Mouse (Mus musculus) testis, postnatal 10 days (tissue): ENCODE data around the gene Gm1043.

Source experiments
- DNase-seq: peaks from one replicate; pipeline ENCODE4 v3.0.0; 2021; ENCODE audit warnings: low spot score

Gm1043 gene

DNA sequence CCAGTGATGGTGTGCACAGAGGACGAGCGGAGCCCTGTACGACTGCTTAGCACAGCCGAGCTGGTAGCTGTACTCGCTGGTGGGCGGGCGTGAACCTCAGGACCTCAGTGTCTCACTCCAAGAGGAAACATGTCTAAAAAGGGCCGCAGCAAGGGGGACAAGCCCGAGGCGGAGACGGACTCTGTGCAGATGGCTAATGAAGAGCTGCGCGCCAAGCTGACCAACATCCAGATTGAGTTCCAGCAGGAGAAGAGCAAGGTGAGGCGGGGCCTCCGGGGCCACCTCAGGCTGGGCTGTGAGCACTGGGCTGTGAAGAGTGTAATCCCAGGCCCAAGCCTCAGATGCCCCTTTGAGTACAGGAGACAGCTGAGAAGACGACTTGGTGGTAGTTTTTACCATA lies at the start of gene Gm1043:
Gene Gm1043, plus strand, starts transcription at position 130 of the 400 bp plus-strand sequence.
- no peak for DNase-seq

DNA sequence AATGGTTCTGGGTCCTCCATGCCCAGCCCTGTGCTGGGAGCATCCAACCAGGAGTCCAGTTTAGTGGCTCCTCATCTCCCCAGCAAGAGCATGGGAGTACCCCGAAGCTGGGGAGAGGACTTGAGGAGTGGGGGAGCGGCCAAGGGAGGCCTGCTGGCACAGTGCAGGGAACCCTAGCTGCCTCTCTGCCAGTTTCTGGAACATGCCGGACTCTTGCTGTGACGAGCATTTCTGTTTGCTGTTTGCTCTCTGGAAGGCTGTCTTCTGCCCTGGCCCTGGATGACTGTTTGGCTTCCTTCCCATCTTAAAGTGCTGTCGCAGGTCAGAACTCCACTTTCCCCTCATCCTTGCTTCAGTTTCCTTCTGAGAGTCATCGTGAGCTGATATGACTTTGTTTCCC lies 49.3 kb upstream of the Gm1043 start:
- no peak for DNase-seq

DNA sequence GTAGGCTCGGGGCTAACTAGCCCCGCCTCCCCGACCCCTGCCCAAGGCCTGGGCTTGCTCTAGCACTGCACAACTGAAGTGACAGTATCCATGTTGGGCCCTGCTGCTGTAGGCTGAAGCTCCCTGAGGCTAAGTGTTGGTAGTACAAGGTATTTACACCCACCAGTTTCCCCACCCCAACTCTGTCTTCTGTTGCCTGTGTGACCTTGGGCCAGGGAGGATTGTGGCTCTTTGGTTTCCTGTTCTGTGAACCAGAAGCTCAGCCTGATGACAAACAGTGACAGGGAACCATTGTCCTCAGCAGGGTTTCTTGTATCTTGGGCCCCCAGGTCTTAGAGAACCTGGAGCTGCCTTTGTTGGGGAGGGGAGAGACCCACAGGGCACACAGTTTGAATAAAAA lies 48.3 kb upstream of the Gm1043 start:
- DNase-seq = no peak

DNA sequence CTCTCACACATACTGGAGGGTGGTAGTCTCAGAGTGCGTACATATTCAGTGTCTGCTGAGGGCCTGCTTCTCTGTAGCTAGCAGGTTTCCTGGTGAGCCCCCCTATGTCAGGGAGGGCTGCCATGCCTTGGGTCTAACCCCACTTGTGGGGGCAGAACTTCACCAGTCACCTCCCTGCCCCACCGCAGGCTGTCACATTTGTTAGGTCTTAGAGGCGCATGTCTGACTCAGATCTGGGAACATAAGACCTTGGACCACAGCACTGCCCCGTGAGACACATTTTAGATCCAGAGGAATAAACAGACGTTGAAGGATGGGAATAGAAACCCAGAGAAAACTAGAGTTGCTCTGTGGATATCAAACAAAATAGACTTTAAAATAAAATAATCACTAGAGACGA lies 45.3 kb upstream of the Gm1043 start:
- no peak for DNase-seq

DNA sequence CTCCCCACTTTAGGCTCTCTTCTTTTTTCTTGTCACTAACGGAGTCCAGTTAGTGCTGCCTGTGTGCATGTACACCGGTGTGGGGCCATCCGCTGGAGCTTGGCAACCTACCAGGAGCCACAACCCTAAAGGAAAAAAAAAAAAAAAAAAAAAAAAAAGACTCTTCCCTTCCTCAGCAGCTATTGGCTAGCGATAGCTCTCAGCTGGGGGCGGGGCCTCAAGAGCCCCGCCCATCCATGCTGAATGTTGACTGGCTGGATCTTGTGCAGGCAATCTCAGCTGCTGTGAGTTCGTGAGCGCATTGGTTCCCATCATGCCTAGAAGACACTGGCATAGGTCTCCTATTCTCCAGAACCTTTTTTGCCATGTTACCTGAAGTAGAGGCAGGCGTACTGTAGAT lies 44.5 kb upstream of the Gm1043 start:
- DNase-seq = peak; percentile 62

DNA sequence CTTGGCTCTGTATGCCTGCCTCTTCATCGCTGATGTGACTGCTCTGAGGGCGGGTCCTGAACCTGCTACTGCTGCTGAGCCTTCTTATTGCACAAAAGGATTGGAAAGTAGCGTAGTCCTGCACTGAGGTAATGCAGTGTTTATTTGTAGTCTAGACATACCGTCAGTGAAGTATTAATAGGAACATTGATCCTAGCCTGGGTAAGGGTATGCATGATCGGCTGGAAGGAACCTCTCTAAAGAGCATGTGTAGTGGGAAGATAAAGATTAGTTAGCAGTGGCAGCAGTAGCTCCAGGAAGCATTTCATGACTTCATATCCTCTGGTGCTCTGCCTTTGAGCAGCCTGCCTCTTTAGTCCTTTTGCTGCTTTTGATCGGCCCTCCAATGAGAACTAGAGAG lies 43.5 kb upstream of the Gm1043 start:
- DNase-seq = no peak

DNA sequence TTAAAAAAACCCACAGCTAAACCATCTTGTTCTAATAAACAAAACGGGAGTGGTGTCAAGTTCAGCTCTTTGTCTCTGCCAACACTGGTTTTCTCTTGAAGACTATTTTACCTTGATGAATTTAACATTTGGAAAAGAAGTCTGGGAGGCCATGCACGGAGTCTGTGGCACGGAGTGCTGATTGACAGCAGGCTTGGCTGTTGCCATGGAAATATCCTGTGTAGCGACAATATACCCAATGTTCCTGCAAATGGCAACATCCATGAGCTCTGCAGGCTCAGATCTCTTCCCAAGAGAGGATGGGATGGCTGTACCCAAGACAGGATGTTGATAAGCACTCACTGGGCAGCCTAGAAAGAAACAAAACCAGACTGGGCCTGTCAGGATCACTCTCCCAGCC lies 42.2 kb upstream of the Gm1043 start:
- no peak for DNase-seq

DNA sequence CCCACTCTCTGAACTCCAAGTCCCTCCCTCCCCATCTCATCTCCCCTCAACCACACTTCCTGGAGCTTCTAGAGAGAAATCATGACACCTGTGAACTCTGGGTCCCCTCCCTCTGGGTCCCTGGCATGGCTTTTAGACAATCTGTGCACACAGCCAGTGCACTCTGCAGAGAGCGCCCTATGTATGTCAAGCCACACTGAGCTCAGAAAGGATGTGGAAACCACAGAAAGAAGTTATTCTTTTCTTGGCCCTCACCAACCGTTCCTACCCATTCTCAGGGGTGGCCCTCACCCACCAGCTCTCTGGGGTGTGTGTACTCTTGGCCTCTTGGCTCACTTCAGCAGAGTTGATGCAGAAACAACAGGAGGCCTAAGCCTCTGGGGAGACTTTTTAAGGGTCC lies 40.4 kb upstream of the Gm1043 start:
- no peak for DNase-seq

DNA sequence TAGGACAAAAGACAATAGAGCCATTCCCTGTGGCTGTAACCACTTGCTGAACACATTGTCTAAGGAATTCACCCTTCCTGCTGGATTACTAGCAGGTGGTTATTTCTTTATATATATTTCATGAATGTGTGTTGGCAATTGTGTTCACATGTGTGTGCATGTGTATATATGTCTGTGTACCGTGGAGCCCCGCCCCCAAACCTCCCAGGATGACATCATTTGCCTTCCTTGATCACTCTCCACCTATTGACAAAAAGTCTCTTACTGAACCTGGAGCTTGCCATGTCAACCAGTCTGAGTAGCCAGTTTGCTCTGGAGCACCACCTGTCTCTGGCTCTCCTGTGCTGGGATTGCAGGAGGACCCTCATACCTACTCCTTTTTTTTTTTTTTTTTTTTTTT lies 39.6 kb upstream of the Gm1043 start:
- no peak for DNase-seq

DNA sequence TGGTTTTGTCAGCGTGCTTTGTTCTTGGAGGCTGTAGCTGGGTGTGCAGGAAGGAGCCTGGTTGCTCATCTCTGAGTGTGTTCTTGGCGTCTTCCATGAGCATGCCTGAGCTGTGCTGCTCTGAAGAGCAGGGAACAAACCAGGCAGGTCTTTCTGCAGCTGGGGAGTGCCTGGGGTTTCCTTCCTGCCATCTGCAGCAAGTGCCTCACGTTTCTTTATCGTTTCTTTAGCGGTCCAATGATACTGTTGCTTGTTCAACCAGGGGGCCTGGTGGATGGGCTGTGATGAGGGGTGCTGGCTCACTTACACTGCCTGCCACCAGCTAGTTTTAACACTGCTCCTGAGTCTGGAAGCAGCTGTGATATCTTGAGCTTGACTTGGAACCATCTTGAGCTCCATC lies 38.4 kb upstream of the Gm1043 start:
- DNase-seq = no peak

DNA sequence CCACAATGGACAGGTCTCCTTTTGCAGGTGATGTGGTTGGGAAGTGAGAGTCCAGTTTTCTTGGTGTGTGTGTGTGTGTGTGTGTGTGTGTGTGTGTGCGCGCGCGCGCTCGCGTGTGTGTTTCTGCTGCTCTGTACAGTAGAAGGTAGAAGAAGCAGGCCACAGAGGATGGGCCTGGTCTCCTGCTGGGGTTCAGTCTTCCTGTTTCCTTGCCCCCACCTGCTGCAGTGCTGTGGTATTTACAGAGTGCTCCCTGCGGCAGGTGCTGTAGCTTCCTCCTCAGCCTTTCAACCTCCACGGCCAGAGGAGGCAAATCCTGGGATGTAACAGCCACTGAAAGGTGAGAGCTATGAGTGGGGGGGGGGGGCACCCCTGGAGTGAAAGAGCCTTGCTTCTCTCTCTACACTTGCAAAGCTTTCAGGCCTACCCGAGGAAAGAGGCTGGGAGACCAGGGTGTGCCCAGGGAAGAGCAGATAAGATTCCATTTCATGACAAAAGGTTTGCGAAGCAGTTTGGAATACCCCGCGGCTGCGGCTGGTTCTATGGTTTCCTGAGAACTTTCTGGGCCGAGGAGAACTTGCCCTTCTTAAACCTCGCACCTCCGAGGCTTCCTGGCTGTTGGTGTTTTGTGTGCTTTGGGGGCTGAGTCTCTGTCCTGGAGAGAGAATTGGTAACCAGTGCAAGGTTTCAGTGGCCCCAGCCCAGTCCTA lies 37.8 kb upstream of the Gm1043 start:
- no peak for DNase-seq

DNA sequence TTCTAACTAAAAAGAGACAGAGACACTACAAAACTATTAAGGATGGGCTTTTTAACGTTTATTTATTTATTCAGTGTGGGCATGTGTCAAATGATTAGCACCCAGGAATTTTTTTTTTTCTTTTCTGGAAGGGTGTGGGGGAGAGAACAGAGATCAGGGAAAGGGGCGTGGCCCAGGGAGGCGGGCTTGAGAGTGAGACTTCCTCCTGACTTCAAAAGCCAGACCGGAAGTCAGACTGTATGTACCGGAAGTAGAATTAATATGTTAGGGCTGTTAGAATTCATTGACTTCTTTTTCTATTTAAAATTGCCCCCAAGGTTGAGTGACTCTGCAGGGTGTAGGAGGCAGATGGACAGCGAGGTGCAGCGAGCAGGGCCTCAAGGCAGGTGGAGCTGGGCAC lies 37.2 kb upstream of the Gm1043 start:
- peak; percentile 58 for DNase-seq

DNA sequence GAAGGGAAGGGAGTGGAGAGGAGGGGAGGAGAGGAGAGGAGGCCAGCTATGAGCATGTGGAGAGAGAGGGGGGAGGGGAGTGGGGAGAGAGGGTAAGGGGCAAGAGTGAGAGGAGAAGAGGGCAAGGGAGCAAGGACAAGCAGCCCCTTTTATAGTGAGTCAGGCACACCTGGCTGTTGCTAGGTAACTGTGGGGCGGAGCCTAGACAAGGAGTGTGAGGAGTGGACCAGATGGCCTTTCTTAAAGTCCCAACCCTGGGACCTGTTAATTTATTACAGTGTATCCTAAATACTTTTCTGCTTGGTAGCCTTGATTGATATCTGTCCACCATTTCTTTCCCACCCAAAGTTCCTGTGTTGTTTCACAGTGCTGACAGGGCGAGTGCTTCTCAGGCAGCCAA lies 36.1 kb upstream of the Gm1043 start:
- DNase-seq = no peak

DNA sequence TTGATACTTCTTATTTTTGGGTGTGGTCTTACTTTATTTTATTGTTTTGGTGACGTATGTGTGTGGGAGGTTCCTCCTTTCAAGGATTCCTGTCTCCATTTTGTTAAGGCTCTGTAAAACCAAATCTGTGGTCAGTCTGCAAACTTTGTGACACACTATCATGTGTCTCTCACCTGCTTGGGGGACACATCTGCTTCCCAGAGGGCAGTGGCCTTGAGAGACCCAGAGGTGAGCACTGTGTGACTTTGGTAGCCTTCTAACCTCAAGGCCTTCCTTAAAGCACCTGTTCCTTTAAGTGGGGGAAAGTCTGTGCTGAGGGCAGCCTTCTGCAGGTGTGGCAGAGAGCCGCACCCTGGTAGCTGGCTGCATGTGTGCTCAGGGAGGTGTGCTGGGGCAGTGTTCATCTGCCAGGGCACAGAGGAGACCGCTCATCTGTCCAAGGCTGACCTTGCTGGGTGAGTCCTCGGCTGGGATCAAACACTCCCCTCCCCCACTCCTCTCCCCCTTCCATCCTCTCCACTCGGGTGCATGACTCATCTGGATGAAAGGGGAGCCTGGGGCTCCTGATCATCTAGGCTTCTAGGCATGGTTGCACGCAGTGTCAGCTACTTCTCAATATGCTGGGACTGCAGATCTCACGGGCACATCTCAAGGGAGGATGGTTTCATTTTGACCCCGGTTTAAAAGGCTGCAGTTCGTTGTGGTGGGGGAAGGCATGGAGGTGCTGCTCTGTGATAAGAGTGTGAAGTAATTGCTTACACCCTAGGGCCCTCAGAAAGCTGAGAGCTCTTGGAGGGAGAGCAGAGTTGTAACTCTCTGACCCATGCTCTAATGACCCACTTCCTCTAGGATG lies 34.4 kb upstream of the Gm1043 start:
- no peak for DNase-seq

DNA sequence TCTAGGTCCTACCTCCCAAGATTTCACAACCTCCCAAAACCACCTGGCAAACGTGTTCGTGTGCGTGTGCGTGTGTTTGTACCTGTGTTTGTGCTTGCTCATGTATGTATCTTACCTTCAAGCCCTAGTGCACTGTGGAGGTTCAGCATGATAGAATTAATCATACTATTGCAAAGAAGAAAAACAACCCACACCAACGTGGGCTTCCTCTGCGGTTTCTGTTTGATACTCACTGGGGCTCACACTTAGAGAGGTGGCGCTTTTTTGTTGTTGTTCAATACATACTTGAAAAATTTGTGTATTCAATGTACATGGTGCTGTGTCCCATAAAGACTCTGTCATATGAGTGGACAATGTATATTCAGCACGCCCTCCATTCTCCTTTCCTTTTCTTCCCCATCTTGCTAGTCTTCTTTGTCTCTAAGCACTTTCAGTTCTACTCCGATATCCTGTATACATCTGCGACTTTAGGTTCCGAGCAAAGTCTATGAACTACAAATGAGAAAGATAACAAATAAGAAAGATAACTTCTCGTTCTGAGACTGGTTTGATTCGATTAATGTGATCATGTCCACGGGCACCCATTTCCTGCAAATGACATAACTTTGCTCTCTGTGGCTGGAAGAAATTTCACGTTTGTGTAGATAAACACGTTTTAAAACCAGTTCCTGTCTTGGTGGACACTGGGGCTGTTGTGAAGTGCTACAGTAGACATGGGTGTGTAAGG lies 33.6 kb upstream of the Gm1043 start:
- DNase-seq = no peak

DNA sequence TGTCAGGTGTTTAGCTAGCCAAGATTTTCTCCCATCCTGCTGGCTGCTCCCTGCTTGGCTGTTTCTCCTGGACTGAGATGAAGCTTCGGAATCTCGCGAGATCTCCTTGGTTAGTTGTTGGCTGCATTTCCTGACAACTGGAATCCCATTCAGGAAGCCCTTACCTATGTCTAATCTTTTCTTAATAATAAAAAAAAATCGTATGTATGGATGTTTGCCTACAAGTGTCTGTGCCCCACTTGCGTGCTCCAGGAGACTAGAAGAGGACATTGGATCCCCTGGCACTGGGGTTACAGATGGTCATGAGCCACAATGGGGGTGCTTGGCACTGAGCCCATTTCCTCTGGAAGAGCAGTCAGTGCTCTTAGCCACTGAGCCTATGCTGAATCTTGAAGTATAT lies 32.3 kb upstream of the Gm1043 start:
- DNase-seq = no peak

DNA sequence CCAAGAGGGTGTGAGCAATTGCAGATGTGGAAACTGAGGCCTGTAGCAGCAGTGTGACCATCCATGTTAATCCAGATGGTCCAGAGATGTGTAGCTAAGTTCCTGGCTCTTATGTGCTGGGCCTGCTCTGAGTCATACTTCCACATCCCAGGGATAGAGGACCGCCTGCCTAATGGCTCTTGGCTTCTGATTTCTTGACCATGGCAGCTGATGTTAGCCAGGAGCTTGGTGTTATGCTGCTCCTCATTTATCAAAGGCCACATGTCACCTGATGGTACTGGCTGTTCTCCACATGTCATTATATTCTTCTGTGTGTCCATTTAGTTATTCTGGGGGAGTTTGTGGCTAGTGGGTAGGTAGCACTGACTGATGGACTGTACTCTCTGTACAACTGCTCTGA lies 29.4 kb upstream of the Gm1043 start:
- DNase-seq = no peak

DNA sequence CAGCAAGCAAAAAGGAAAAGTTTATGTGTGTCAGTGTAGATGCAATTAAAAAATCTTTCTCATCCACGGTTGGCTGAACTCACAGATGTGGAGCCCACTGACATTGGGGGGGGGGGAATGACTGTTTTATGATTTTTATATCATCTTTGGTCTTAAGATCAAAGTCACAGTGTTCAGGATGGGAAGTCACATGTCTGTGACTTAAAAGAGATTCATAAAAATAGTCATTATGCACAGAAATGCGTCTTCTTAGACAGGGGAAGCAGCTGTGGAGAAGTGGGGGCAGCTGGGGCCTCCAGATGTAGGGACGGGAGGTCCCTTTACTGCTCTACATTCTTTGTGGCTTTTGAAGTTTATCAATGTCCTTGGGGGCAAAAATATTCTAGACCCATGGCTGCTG lies 28.7 kb upstream of the Gm1043 start:
- no peak for DNase-seq

DNA sequence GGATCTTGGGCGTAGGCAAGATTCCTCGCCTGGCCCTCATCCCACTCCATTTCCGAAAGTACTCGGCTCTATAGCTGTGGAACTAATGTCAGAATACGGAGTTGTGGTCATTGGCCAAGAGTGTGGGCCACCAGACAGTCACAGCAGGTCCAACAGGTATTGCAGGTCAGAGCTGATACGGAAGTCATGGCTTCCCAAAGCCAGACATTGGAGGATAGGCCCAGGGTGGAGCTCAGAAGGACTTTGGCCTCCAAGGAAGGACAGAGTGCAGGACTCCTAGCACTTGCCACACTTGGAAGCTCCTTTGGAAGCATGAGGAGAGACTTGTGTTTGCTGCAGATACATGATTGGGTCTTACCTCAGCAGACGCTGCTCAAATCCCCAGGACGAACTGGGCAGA lies 23.6 kb upstream of the Gm1043 start:
- DNase-seq = no peak

DNA sequence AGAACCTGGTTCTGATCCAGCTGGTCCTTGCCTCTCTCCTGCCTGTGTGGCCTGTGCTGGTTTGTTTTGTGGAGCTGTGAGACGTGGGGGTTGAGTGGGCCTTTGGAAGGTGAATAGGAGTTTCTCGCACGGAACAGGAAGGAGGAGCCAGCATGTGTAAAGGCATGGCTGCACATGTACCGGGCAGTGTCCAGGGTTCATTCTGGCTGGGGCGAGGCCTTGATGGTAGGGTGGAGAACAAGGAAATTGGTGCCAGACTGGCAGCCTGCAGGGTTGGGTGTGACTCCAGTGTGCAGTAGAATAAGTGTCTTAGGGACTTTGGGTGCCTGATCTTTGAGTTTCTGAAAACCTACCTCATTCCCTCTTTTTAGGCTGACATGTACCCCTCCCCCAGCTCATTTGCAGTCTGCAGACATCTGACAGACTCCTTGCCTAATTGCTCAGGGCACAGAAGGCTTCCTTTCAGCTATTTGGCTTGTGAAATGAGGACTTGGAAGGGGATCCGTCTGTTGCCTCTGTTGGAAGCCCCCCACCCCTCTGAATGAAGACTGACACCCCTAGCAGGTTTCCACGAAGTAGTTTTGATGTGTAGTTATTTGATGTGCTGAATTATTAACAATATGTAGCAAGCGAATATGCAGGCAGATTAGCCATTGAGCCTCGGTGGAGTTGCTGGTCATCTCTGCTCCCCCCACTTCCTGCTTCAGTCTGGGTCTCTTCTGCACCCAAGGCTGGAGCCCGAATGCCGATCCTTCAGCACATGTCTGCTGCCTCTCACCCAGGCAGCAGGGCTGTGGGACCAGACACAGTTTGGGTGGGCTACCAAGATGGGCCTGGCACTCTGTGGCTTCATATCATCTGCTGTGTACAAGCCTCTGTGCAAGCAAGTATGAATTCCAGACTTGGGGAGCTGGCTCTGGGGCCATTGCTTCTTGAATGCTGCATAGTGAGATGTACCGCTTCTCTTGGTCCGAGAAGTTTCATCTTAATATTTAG lies 20.4 kb upstream of the Gm1043 start:
- DNase-seq = no peak

DNA sequence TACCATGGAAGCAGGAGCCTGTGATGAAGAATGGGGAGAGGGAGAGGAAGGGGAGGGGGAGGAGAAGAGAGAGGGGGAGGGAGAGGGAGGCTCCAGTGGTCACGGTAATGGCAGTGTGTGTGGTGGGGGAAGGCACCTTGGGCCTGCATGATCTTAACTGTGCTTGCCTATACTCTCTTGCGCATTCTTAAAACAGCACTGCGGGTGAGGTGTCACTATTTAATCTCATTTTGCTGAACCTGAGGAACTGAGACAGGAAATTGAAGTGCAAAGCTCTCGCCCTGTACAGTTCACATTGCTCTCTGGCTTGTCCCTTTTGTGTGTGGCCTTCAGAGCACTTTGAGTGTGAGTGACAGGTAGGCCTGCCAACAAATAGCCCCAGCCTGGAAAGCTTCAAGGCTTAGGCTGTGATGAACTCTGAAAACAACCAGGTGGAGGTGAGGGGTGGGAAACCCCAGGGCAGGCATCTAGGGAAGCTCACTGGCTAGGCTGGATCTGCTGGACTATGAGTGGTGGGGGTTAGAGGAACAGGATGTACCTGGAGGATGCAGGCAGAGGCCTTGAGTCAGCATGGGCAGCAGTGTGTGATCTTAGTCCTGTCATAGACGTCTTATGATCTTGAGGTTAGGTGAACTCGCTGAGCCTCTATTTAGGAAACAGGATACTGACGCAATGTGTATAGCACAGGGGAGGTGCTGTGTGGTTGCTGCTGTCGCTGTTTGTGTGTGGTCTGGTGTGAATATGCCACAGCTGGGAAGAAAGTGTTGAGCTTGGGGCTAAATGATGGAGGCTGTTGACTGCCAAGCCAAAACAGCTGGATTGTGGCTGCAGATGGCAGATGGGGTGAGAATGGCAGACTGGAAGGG lies 18.2 kb upstream of the Gm1043 start:
- no peak for DNase-seq
